Mouse (Mus musculus): ENCODE data around the gene Ciz1. TPM values are rescaled to one million over a fixed set of nuclear protein-coding genes. Genes with fewer than 3 reads are reported as not detected.

Ciz1 gene
- polyA plus RNA-seq, 1 experiment: 34.3 TPM

DNA sequence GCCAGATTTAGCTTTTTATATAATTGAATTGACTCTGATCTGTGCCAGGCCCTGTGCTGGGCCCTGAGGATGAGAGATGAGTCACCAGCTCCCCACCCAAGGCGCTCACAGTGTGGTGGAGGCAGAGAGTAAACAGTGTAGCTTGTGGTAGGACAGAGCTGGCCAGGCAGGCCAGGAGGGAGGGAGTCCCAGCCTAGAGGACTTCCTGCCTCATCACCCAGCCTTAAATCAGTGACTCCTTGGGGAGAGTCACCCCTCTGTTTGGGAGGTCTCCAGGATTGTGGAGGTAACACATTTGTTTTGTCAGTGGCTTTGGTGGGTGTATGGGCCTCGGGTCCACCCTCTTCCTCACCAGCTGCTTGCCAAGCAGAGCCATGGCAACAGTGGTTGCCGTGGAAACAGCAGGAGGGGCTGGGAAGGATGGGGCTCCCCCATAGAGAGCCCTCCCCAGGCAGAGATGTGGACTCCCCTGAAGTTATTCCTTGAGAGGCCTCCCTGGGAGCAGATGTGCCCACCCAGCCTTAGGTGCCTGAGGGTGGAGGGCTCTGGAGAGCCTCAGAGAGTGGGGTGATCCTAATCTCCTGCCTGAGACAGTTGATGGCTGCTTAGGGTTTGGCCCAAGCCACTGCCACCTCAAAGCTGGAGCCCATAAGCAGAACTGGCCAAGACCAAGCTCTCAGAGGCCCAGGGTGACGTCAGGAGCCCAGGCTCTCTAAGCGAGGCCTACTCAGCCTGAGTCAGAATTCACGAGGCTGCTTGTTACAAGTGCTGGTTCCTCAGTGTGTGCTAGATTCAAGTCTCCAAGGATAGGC lies 9.4 kb upstream of the Ciz1 start:
- no peak overlapping the region for H3K27ac ChIP-seq (ENCODE audit: insufficient read depth, low read length)
- H3K9me3 ChIP-seq (replicated peaks; ENCODE audit: control insufficient read depth, insufficient read depth, low read length, poor library complexity, severe bottlenecking): no peaks in the 10 kb centered on the region
- H3K9ac ChIP-seq (ENCODE audit: low read depth, poor library complexity, severe bottlenecking): no peak overlapping the region
- no peaks in the 10 kb centered on the region for H3K36me3 ChIP-seq (ENCODE audit: control insufficient read depth, insufficient read depth, low read length, poor library complexity, severe bottlenecking)
- H3K27me3 ChIP-seq (ENCODE audit: control insufficient read depth, insufficient read depth, low read length, poor library complexity, severe bottlenecking): no peaks in the 10 kb centered on the region
- TF ChIP-seq CTCF (IDR thresholded peaks at IDR 0.05; ENCODE audit: low read depth, low read length): no peak
- TF ChIP-seq POLR2A (IDR thresholded peaks at IDR 0.05; ENCODE audit: insufficient read depth, low read length): no peak
- TF ChIP-seq EP300 (IDR thresholded peaks at IDR 0.05; ENCODE audit: insufficient read depth, low read depth, low read length): no peak
- H3K4me3 ChIP-seq (ENCODE audit: low read depth, low read length): no peak overlapping the region
- no peaks in the 10 kb centered on the region for H3K4me1 ChIP-seq (ENCODE audit: control insufficient read depth, insufficient read depth, low read length)

DNA sequence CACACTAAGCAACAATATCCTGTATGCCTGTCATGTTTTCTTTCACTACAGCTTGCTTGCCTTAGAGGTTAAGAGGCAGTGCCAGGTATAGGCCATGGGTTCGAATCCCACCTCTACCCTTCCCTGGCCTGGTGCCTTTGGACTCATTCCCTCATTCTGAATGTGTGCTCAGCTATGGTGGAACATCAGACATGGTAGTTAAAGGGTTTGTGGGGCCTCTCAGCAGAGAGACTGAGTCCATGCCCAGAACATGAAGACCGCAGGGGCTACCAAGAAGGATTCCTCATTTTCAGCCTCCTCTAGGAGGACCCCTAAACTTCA lies 8.8 kb upstream of the Ciz1 start:
- peaks cover 3% of the 10 kb centered on the region for H3K4me1 ChIP-seq (ENCODE audit: control insufficient read depth, insufficient read depth, low read length)
- no peak overlapping the region for H3K4me3 ChIP-seq (ENCODE audit: low read depth, low read length)
- no peak overlapping the region for H3K9ac ChIP-seq (ENCODE audit: low read depth, poor library complexity, severe bottlenecking)
- H3K27ac ChIP-seq (ENCODE audit: insufficient read depth, low read length): no peak overlapping the region
- no peaks in the 10 kb centered on the region for H3K9me3 ChIP-seq (replicated peaks; ENCODE audit: control insufficient read depth, insufficient read depth, low read length, poor library complexity, severe bottlenecking)
- no peaks in the 10 kb centered on the region for H3K27me3 ChIP-seq (ENCODE audit: control insufficient read depth, insufficient read depth, low read length, poor library complexity, severe bottlenecking)
- H3K36me3 ChIP-seq (ENCODE audit: control insufficient read depth, insufficient read depth, low read length, poor library complexity, severe bottlenecking): no peaks in the 10 kb centered on the region
- no peak for TF ChIP-seq CTCF (IDR thresholded peaks at IDR 0.05; ENCODE audit: low read depth, low read length)
- TF ChIP-seq EP300 (IDR thresholded peaks at IDR 0.05; ENCODE audit: insufficient read depth, low read depth, low read length): no peak
- no peak for TF ChIP-seq POLR2A (IDR thresholded peaks at IDR 0.05; ENCODE audit: insufficient read depth, low read length)

DNA sequence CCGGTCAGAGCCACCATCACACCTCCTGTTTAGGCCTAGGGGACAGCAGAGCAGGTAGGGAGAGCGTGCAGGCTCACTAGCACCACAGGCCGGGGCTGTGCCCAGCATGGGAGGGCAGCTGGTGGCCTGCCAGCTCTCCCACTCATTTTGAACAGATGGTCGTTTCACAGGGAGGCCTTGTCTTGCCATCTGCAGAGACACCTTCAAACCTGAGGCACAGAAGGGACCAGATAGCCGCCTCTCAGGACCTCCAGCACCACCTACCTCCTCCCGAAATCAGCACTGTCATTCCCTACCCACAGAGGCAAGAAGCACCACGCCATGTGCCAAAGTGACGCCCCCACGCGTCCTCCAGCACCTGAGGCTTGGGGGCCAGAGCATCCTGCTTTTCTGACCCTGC lies 8.1 kb upstream of the Ciz1 start:
- no peak overlapping the region for H3K27ac ChIP-seq (ENCODE audit: insufficient read depth, low read length)
- no peak overlapping the region for H3K4me3 ChIP-seq (ENCODE audit: low read depth, low read length)
- H3K36me3 ChIP-seq (ENCODE audit: control insufficient read depth, insufficient read depth, low read length, poor library complexity, severe bottlenecking): no peaks in the 10 kb centered on the region
- TF ChIP-seq EP300 (IDR thresholded peaks at IDR 0.05; ENCODE audit: insufficient read depth, low read depth, low read length) (no peak), CTCF (IDR thresholded peaks at IDR 0.05; ENCODE audit: low read depth, low read length) (no peak), POLR2A (IDR thresholded peaks at IDR 0.05; ENCODE audit: insufficient read depth, low read length) (no peak)
- peaks cover 9% of the 10 kb centered on the region for H3K4me1 ChIP-seq (ENCODE audit: control insufficient read depth, insufficient read depth, low read length)
- no peaks in the 10 kb centered on the region for H3K9me3 ChIP-seq (replicated peaks; ENCODE audit: control insufficient read depth, insufficient read depth, low read length, poor library complexity, severe bottlenecking)
- H3K27me3 ChIP-seq (ENCODE audit: control insufficient read depth, insufficient read depth, low read length, poor library complexity, severe bottlenecking): no peaks in the 10 kb centered on the region
- no peak overlapping the region for H3K9ac ChIP-seq (ENCODE audit: low read depth, poor library complexity, severe bottlenecking)

DNA sequence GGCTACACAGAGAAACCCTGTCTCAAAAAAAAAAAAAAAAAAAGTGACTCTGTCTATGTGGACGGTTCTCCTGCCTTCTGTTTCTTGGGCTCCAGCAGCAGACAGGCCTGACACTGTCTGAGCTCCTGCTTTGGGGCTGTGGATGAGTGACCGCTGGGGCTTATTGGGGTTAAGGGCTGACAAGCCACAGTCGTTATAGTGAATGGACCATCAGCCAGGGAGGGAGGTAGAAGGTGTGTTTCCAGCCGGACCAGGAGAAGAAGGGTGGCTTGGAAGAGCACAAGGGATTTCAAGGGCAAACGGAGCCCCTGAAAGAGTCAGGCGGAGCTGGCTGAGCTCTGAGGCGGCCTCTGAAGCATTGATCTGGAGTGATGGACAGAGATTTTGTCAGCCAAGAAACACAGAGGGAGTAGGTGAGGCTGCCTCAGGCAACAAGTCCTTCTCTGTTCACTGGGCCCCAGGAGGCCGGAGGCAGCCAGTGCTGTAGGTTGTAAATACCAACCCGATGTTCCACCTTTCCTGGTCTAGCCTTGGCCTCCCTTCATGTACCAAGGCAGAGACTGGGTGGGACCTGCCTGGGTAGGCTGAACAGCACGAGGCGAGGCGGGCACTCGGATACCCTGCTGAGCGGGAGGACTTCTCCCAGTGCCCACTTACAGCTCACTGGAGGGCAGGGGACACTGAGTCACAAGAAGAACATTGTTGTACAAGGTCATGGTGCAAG lies 7.4 kb upstream of the Ciz1 start:
- no peaks in the 10 kb centered on the region for H3K9me3 ChIP-seq (replicated peaks; ENCODE audit: control insufficient read depth, insufficient read depth, low read length, poor library complexity, severe bottlenecking)
- H3K36me3 ChIP-seq (ENCODE audit: control insufficient read depth, insufficient read depth, low read length, poor library complexity, severe bottlenecking): no peaks in the 10 kb centered on the region
- H3K4me1 ChIP-seq (ENCODE audit: control insufficient read depth, insufficient read depth, low read length): peaks cover 12% of the 10 kb centered on the region
- no peaks in the 10 kb centered on the region for H3K27me3 ChIP-seq (ENCODE audit: control insufficient read depth, insufficient read depth, low read length, poor library complexity, severe bottlenecking)
- no peak overlapping the region for H3K9ac ChIP-seq (ENCODE audit: low read depth, poor library complexity, severe bottlenecking)
- no peak for TF ChIP-seq CTCF (IDR thresholded peaks at IDR 0.05; ENCODE audit: low read depth, low read length)
- no peak for TF ChIP-seq EP300 (IDR thresholded peaks at IDR 0.05; ENCODE audit: insufficient read depth, low read depth, low read length)
- no peak for TF ChIP-seq POLR2A (IDR thresholded peaks at IDR 0.05; ENCODE audit: insufficient read depth, low read length)
- H3K4me3 ChIP-seq (ENCODE audit: low read depth, low read length): no peak overlapping the region
- H3K27ac ChIP-seq (ENCODE audit: insufficient read depth, low read length): no peak overlapping the region

DNA sequence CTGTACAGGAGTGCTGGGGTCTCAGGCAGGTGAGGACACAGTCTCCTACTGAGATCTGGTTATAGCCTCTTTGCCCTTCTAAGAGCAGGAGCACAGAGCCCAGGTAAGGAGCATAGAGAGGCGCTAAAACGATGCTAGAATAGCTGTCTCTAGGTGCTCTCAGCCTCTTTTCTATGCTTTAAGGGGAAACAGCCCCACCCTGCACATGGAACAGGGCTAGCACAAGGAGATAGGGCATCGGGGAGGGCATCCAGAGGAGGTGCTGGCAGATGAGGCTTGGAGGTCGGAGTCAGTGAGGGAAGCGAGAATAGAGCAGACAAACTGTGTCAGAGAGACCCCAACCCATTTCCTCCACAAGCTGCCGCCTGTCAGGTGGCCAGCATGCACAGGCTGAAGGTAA lies 5.1 kb upstream of the Ciz1 start:
- no peak overlapping the region for H3K27ac ChIP-seq (ENCODE audit: insufficient read depth, low read length)
- H3K4me1 ChIP-seq (ENCODE audit: control insufficient read depth, insufficient read depth, low read length): peaks cover 16% of the 10 kb centered on the region
- H3K36me3 ChIP-seq (ENCODE audit: control insufficient read depth, insufficient read depth, low read length, poor library complexity, severe bottlenecking): no peaks in the 10 kb centered on the region
- H3K9ac ChIP-seq (ENCODE audit: low read depth, poor library complexity, severe bottlenecking): no peak overlapping the region
- TF ChIP-seq EP300 (IDR thresholded peaks at IDR 0.05; ENCODE audit: insufficient read depth, low read depth, low read length): no peak
- no peak for TF ChIP-seq CTCF (IDR thresholded peaks at IDR 0.05; ENCODE audit: low read depth, low read length)
- TF ChIP-seq POLR2A (IDR thresholded peaks at IDR 0.05; ENCODE audit: insufficient read depth, low read length): no peak
- H3K4me3 ChIP-seq (ENCODE audit: low read depth, low read length): no peak overlapping the region
- no peaks in the 10 kb centered on the region for H3K9me3 ChIP-seq (replicated peaks; ENCODE audit: control insufficient read depth, insufficient read depth, low read length, poor library complexity, severe bottlenecking)
- H3K27me3 ChIP-seq (ENCODE audit: control insufficient read depth, insufficient read depth, low read length, poor library complexity, severe bottlenecking): no peaks in the 10 kb centered on the region

DNA sequence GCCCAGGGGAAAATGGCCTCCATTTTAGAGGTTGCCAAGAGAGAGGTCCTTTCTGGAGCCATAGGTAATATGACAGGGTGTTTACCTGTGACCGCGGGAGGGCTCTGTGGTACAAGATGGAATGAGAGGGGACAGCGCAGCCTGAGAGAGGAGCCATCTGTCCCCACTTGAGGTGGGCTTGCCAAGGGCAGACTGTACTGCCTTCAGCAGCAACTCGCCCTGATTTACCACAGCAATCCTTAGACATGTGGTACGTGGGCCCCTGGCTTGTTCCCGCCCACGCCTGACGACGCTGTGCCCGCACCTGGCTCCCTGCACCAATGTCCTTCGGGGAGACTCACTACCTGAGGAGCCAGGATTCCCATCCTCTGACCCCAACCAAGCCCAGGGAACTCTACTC lies 3.8 kb upstream of the Ciz1 start:
- no peak overlapping the region for H3K9ac ChIP-seq (ENCODE audit: low read depth, poor library complexity, severe bottlenecking)
- no peaks in the 10 kb centered on the region for H3K36me3 ChIP-seq (ENCODE audit: control insufficient read depth, insufficient read depth, low read length, poor library complexity, severe bottlenecking)
- no peak overlapping the region; the same call in 1 of the 2 replicates for H3K4me3 ChIP-seq (ENCODE audit: low read depth, low read length)

More for the DNA sequence above, 3.8 kb upstream of the Ciz1 start:
- Histone ChIP-seq H3K9me3 (replicated peaks; ENCODE audit: control insufficient read depth, insufficient read depth, low read length, poor library complexity, severe bottlenecking) (no peaks in the 10 kb centered on the region), H3K27me3 (ENCODE audit: control insufficient read depth, insufficient read depth, low read length, poor library complexity, severe bottlenecking) (no peaks in the 10 kb centered on the region), H3K27ac (ENCODE audit: insufficient read depth, low read length) (no peak overlapping the region), H3K4me1 (ENCODE audit: control insufficient read depth, insufficient read depth, low read length) (peaks cover 16% of the 10 kb centered on the region)
- no peak for TF ChIP-seq CTCF (IDR thresholded peaks at IDR 0.05; ENCODE audit: low read depth, low read length)
- TF ChIP-seq POLR2A (IDR thresholded peaks at IDR 0.05; ENCODE audit: insufficient read depth, low read length): no peak
- TF ChIP-seq EP300 (IDR thresholded peaks at IDR 0.05; ENCODE audit: insufficient read depth, low read depth, low read length): no peak
